Mouse (Mus musculus): ENCODE data around the gene Egr4. TPM values are rescaled to one million over a fixed set of nuclear protein-coding genes. Genes with fewer than 3 reads are reported as not detected.

Egr4 gene
- polyA plus RNA-seq, 1 experiment from 2014 or later: not detected

DNA sequence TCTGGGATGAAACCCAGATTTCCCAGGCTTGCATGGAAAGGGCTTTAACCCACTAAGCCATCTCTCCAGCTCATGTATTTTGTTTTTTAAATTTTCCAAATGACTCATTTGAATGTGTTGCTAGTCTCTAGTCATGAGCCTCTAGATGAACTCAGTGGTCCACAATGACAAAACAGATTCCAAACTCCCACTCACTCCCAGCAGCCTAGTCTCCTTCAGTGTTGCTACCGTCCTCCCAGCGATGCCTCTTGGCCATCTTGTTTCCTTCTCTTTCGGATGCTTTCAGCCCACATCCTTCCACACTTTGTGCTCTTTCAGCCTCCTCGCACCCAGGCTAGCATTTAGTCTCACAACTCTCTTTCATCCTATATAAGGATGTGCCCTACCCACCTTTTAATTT, 23.1 kb downstream of the Egr4 start:
- peaks cover 13% of the 10 kb centered on the region for H3K27me3 ChIP-seq
- H3K9ac ChIP-seq: no peak overlapping the region
- no peak overlapping the region for H3K4me2 ChIP-seq
- no peak for ATAC-seq (ENCODE audit: borderline replicate concordance, extremely low read depth, low FRiP score, low TSS enrichment)
- 78% methylated on average over 4 of the region's 4 CpGs for WGBS
- H3K27ac ChIP-seq: no peak overlapping the region
- H3K4me1 ChIP-seq: no peaks in the 10 kb centered on the region
- no peaks in the 10 kb centered on the region for H3K9me3 ChIP-seq
- no peaks in the 10 kb centered on the region for H3K36me3 ChIP-seq
- H3K4me3 ChIP-seq: no peak overlapping the region

GRCm38 (mm10) chr6:85489717-85490116, 23.7 kb downstream of the Egr4 start:
- no peak overlapping the region for H3K9ac ChIP-seq
- no peaks in the 10 kb centered on the region for H3K36me3 ChIP-seq
- H3K9me3 ChIP-seq: no peaks in the 10 kb centered on the region
- no peak overlapping the region for H3K27ac ChIP-seq
- ATAC-seq (ENCODE audit: borderline replicate concordance, extremely low read depth, low FRiP score, low TSS enrichment): no peak
- H3K27me3 ChIP-seq: peaks cover 19% of the 10 kb centered on the region
- H3K4me2 ChIP-seq: no peak overlapping the region
- no peak overlapping the region for H3K4me3 ChIP-seq
- WGBS: 56% methylated on average over 3 of the region's 3 CpGs
- 0 out of 2 replicates have a peak, but pooled peaks cover under 1% of the 10 kb centered on the region for H3K4me1 ChIP-seq

- no peaks in the 10 kb centered on the region for H3K9me3 ChIP-seq
- H3K4me1 ChIP-seq: peaks cover 7% of the 10 kb centered on the region; the same call in 1 of the 2 replicates
- H3K4me2 ChIP-seq: no peak overlapping the region
- WGBS: 79% methylated on average over 4 of the region's 4 CpGs
- ATAC-seq (ENCODE audit: borderline replicate concordance, extremely low read depth, low FRiP score, low TSS enrichment): no peak
- peaks cover 31% of the 10 kb centered on the region for H3K27me3 ChIP-seq
- no peak overlapping the region for H3K9ac ChIP-seq
- H3K4me3 ChIP-seq: no peak overlapping the region
- no peaks in the 10 kb centered on the region for H3K36me3 ChIP-seq
- no peak overlapping the region for H3K27ac ChIP-seq
Observed at GRCm38 (mm10) chr6:85488510-85488909, 24.9 kb downstream of the Egr4 start.

GRCm38 (mm10) chr6:85485738-85486137, 27.7 kb downstream of the Egr4 start:
- no peaks in the 10 kb centered on the region for H3K9me3 ChIP-seq
- no peak overlapping the region for H3K4me3 ChIP-seq
- H3K36me3 ChIP-seq: no peaks in the 10 kb centered on the region
- peaks cover 46% of the 10 kb centered on the region for H3K27me3 ChIP-seq
- ATAC-seq (ENCODE audit: borderline replicate concordance, extremely low read depth, low FRiP score, low TSS enrichment): no peak
- H3K9ac ChIP-seq: no peak overlapping the region
- H3K4me1 ChIP-seq: peaks cover 7% of the 10 kb centered on the region; the same call in 1 of the 2 replicates
- no peak overlapping the region for H3K4me2 ChIP-seq
- H3K27ac ChIP-seq: no peak overlapping the region
- 71% methylated on average over 2 of the region's 2 CpGs for WGBS

DNA sequence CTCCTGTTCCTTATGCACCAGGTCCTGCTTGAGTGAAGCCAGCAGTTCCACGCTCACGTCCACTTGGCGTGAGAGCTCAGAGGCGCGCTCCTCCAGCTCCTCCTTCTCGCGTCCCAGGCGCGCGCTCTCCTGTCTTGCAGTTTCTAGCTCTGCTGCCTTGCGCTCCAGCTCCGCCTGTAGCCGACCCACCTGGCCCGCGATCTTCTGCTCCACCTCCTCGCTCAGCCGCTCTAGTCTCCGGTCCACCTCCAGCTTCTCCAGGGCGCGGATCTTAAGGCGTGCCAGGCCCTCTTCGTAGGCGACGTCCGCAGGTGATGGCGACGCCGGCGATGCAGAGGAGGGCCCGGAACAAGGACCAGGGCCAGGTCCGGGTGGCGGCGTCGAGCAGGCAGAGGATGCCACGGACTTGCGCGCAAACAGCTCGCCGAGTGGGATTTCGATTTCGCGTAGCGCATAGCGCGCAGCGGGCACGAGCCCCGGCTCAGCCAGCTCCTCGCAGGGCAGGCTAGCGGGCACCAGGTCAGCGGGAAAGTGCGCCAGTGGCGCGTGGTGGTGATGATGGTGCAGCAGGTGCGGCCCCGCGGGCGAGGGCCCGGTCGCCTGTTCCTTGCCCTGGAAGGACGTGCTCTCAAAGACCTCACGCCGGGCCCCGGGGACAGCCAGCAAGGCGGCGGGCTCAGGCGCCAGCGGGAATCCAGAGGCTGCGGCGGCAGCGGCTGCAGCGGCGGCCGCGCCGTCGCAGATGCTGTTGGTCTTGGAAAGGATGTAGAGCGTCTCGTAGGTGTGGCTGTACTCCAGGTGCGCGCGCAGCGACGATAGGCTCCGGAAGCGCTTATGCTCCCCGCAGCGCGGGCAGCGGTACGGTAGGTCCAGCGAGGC, 29.3 kb downstream of the Egr4 start:
- no peak for ATAC-seq (ENCODE audit: borderline replicate concordance, extremely low read depth, low FRiP score, low TSS enrichment)
- H3K36me3 ChIP-seq: no peaks in the 10 kb centered on the region
- H3K4me1 ChIP-seq: peaks cover 7% of the 10 kb centered on the region; the same call in 1 of the 2 replicates
- H3K27me3 ChIP-seq: peaks cover 46% of the 10 kb centered on the region
- peak overlapping the region; percentile 35 for H3K4me3 ChIP-seq
- no peak overlapping the region for H3K27ac ChIP-seq
- no peaks in the 10 kb centered on the region for H3K9me3 ChIP-seq
- WGBS: 2% methylated on average over 87 of the region's 92 CpGs
- H3K4me2 ChIP-seq: peak overlapping the region; percentile 58
- no peak overlapping the region for H3K9ac ChIP-seq

- Histone ChIP-seq H3K9ac (no peak overlapping the region), H3K27me3 (peaks cover 39% of the 10 kb centered on the region), H3K27ac (no peak overlapping the region), H3K4me2 (no peak overlapping the region), H3K4me1 (peaks cover 7% of the 10 kb centered on the region; the same call in 1 of the 2 replicates), H3K9me3 (no peaks in the 10 kb centered on the region), H3K4me3 (no peak overlapping the region), H3K36me3 (no peaks in the 10 kb centered on the region)
- ATAC-seq (ENCODE audit: borderline replicate concordance, extremely low read depth, low FRiP score, low TSS enrichment): no peak
- WGBS: 50% methylated on average over 16 of the region's 16 CpGs
Observed at GRCm38 (mm10) chr6:85480685-85481084, 32.7 kb downstream of the Egr4 start.

GRCm38 (mm10) chr6:85479979-85480378, 33.4 kb downstream of the Egr4 start:
- Histone ChIP-seq H3K4me2 (no peak overlapping the region), H3K9me3 (no peaks in the 10 kb centered on the region), H3K27me3 (peaks cover 32% of the 10 kb centered on the region), H3K9ac (no peak overlapping the region), H3K4me1 (peaks cover 7% of the 10 kb centered on the region; the same call in 1 of the 2 replicates), H3K36me3 (no peaks in the 10 kb centered on the region), H3K4me3 (no peak overlapping the region), H3K27ac (no peak overlapping the region)
- ATAC-seq (ENCODE audit: borderline replicate concordance, extremely low read depth, low FRiP score, low TSS enrichment): no peak
- WGBS: 74% methylated on average over 5 of the region's 5 CpGs

DNA sequence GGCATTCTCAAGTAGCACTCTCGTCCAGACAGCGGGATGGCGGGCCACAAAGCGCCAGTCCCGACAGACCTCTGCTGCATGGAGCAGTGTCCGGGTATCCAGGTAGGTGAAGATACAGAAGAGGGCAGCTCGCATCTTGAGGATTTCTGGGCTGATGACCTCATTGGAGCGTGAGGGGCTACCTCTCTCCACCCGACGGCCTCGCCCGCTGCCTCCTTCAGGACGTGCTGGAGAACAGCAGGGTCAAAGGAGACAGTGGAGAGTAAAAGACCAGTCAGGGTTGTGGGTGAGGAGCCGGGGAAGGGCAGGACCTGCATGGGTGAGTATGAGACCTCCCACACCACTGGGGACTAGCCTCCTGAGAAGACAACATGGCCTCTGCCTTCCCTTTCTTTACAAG, 35.0 kb downstream of the Egr4 start:
- no peak overlapping the region for H3K27ac ChIP-seq
- no peak overlapping the region for H3K9ac ChIP-seq
- no peak overlapping the region for H3K4me2 ChIP-seq
- peaks cover 17% of the 10 kb centered on the region for H3K27me3 ChIP-seq
- H3K4me1 ChIP-seq: no peaks in the 10 kb centered on the region
- no peaks in the 10 kb centered on the region for H3K9me3 ChIP-seq
- WGBS: 30% methylated on average over 14 of the region's 14 CpGs
- ATAC-seq (ENCODE audit: borderline replicate concordance, extremely low read depth, low FRiP score, low TSS enrichment): no peak
- no peak overlapping the region for H3K4me3 ChIP-seq
- H3K36me3 ChIP-seq: no peaks in the 10 kb centered on the region

DNA sequence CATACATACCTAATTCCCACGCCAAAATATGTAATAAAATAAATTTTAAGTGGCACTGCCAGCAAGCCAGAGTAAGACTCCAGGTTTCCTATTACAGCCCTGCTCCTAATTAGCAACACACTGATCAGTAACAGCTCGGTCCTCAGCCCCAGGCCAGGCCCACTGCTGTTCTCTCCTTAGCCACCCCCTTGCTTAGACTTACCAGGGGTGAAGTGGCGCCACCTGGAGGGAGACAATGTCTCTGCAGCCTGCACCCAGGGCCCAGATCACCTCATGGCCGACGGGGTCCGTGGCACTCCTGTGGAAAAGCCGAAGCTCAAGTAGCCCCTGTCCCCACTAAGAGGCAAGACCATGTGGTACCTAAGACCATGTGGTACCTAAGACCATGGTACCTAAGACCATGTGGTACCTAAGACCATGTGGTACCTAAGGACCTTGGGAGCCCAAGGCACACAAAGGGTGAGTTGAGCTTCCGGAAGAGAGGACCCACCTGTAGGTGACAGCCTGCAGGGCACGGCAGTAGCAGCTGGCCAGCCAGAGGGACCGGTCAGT, 35.9 kb downstream of the Egr4 start:
- H3K9me3 ChIP-seq: no peaks in the 10 kb centered on the region
- no peaks in the 10 kb centered on the region for H3K4me1 ChIP-seq
- no peak overlapping the region for H3K9ac ChIP-seq
- WGBS: 30% methylated on average over 10 of the region's 10 CpGs
- H3K27me3 ChIP-seq: peaks cover 7% of the 10 kb centered on the region
- no peaks in the 10 kb centered on the region for H3K36me3 ChIP-seq
- H3K27ac ChIP-seq: no peak overlapping the region
- H3K4me2 ChIP-seq: no peak overlapping the region
- ATAC-seq (ENCODE audit: borderline replicate concordance, extremely low read depth, low FRiP score, low TSS enrichment): no peak
- H3K4me3 ChIP-seq: no peak overlapping the region

DNA sequence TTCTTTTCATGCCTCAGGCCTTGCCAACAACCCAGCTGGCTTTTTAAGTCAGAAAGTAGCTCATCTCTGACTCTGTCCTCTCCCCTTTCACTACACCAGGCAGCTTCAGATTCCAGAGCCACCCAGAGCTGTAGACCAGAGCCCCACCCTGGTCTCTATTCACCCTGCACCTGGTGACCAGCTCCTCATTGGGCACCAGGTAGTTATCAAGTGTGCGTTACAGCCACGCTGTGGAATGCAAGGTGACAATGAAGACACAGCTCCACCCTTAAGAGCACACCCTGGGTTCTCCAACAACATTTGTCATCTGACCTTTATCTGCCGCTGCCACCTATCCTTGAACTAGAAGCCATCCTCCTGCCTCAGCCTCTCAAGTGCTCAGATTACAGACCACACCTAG, 37.8 kb downstream of the Egr4 start:
- ATAC-seq (ENCODE audit: borderline replicate concordance, extremely low read depth, low FRiP score, low TSS enrichment): no peak
- 71% methylated on average over 3 of the region's 3 CpGs for WGBS
- no peak overlapping the region for H3K27ac ChIP-seq
- no peak overlapping the region for H3K4me3 ChIP-seq
- H3K4me2 ChIP-seq: no peak overlapping the region
- H3K36me3 ChIP-seq: no peaks in the 10 kb centered on the region
- H3K9me3 ChIP-seq: no peaks in the 10 kb centered on the region
- H3K4me1 ChIP-seq: no peaks in the 10 kb centered on the region
- H3K9ac ChIP-seq: no peak overlapping the region
- H3K27me3 ChIP-seq: peaks cover 3% of the 10 kb centered on the region; the same call in 1 of the 2 replicates

DNA sequence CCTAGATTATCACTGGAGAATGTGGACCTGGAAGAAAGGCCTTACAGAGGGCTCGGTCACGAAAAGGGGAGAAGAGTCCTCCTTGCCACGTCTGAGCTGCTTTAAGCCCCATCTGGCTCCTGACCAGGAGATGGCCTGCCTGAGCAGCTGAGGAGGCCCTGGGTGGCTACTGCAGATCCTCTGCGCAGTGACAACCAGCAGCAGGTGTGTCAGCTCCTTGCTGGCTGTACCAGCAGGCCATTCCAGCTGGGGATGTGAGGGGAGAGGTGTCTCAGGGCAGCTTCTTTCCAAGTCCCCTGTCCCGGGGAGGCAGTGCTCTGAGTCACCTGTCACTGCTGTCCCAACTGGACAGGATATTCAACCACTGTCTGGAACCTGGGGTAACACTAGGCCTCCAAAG, 40.8 kb downstream of the Egr4 start:
- H3K9ac ChIP-seq: no peak overlapping the region
- H3K36me3 ChIP-seq: peaks cover 24% of the 10 kb centered on the region
- WGBS: 50% methylated on average over 5 of the region's 5 CpGs
- H3K4me3 ChIP-seq: no peak overlapping the region
- H3K27ac ChIP-seq: no peak overlapping the region
- H3K4me1 ChIP-seq: no peaks in the 10 kb centered on the region
- no peak overlapping the region for H3K4me2 ChIP-seq
- no peak for ATAC-seq (ENCODE audit: borderline replicate concordance, extremely low read depth, low FRiP score, low TSS enrichment)
- H3K27me3 ChIP-seq: peaks cover 3% of the 10 kb centered on the region; the same call in 1 of the 2 replicates
- no peaks in the 10 kb centered on the region for H3K9me3 ChIP-seq

- Histone ChIP-seq H3K4me1 (no peaks in the 10 kb centered on the region), H3K36me3 (peaks cover 30% of the 10 kb centered on the region), H3K27me3 (0 out of 2 replicates have a peak, but pooled peaks cover 3% of the 10 kb centered on the region), H3K27ac (no peak overlapping the region), H3K9ac (no peak overlapping the region), H3K9me3 (no peaks in the 10 kb centered on the region), H3K4me2 (no peak overlapping the region), H3K4me3 (no peak overlapping the region)
- WGBS: 46% methylated on average over 8 of the region's 8 CpGs
- no peak for ATAC-seq (ENCODE audit: borderline replicate concordance, extremely low read depth, low FRiP score, low TSS enrichment)
Observed at GRCm38 (mm10) chr6:85471962-85472361, 41.4 kb downstream of the Egr4 start.

Measured in lung, embryonic 15.5 days (tissue).